30 mouse cellular contexts compared by ENCODE assay signal in the genomic region with DNA sequence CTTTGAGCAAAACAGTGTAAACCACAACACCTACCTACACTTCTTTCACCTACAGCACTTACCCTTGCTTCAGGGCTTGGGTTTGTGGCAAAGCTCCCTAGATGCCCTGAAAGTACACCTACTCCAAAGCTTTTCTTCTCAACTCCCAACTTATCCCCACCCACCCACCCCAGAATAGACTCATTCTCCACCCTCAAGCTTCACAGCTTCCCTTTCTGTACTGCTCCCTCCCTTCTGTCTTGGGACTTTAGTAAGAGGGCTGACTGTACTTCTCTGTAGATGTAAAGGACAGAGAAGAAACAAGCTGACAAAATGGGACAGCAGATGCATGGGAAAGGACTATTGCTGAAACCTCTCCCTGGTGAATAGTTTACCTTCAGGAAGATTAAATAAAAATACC.
DNase-seq lines count a peak whose midpoint lies in the region; ATAC-seq and TF ChIP-seq lines count a peak whose summit lies in the region.
"Had no signal": no experiment of that assay in that cellular context is flagged by ENCODE, and none has a peak within 500 bp of the region (broad histone marks: within the 10 kb centered on the region; RNA-seq: fewer than 3 reads in every experiment).

No protein-coding gene starts in this region.

- intact Hi-C loops in left cerebral cortex, adult 2 months (cut with DNase I): loop anchor here (5.0 kb wide), 1 partner anchor 99 kb away; no protein-coding TSS in a partner anchor

- no peak for DNase-seq in frontal cortex, postnatal 14 days (ENCODE audit: low spot score in 2 of 2)
- peak; percentile 13 for DNase-seq in left cerebral cortex, adult 9 months (ENCODE audit: low spot score in 2 of 2)
- DNase-seq in left cerebral cortex, adult 2 months (ENCODE audit: extremely low spot score in 1 of 2, low spot score in 2 of 2): no peak
- peak; percentile 3 for DNase-seq in neural tube, embryonic 10.5 days (ENCODE audit: extremely low spot score, low spot score)
- DNase-seq in brain, adult 2 months (ENCODE audit: low read depth, low spot score): peak; percentile 75
- no peak for DNase-seq in liver, embryonic 11.5 days (ENCODE audit: low spot score)
- DNase-seq: adrenal gland, adult 8-10 months; adrenal gland, postnatal 14 days; adrenal gland, postnatal 36 days; B cell, adult 2 months; cerebellum, adult 11 months; cerebellum, adult 18-20 months; cerebellum, adult 8-10 months; cerebellum, adult 9-11 months; cerebellum, postnatal 14 days; cerebellum, postnatal 36 days; embryo, embryonic 11 days had no signal

- no peaks in the 10 kb centered on the region for H3K36me3 ChIP-seq in neural tube, embryonic 15.5 days
- no peaks in the 10 kb centered on the region for H3K36me3 ChIP-seq in liver, embryonic 11.5 days (ENCODE audit: control insufficient read depth, insufficient read depth, low read length)
- H3K36me3 ChIP-seq: embryonic facial prominence, embryonic 13.5 days; embryonic facial prominence, embryonic 15.5 days; forebrain, embryonic 10.5 days; forebrain, embryonic 12.5 days; G1E had no signal

- H3K27ac ChIP-seq in left cerebral cortex, adult 2 months: no peak overlapping the region
- no peak overlapping the region for H3K27ac ChIP-seq in neural tube, embryonic 15.5 days (replicated peaks)
- no peak overlapping the region for H3K27ac ChIP-seq in liver, embryonic 11.5 days (ENCODE audit: low read depth, low read length)
- H3K27ac ChIP-seq: embryonic facial prominence, embryonic 13.5 days; embryonic facial prominence, embryonic 15.5 days; forebrain, embryonic 10.5 days; forebrain, embryonic 12.5 days had no signal

- no peaks in the 10 kb centered on the region for H3K4me1 ChIP-seq in neural tube, embryonic 15.5 days
- no peaks in the 10 kb centered on the region for H3K4me1 ChIP-seq in liver, embryonic 11.5 days (replicated peaks; ENCODE audit: control insufficient read depth, insufficient read depth, low read length)
- H3K4me1 ChIP-seq: embryonic facial prominence, embryonic 13.5 days; embryonic facial prominence, embryonic 15.5 days; forebrain, embryonic 10.5 days; forebrain, embryonic 12.5 days had no signal

- H3K9ac ChIP-seq in neural tube, embryonic 15.5 days (replicated peaks): no peak overlapping the region
- H3K9ac ChIP-seq in liver, embryonic 11.5 days (ENCODE audit: low read depth, low read length): no peak overlapping the region
- H3K9ac ChIP-seq: embryonic facial prominence, embryonic 13.5 days; embryonic facial prominence, embryonic 15.5 days; forebrain, embryonic 12.5 days had no signal

- H3K4me2 ChIP-seq in neural tube, embryonic 15.5 days: no peak overlapping the region
- H3K4me2 ChIP-seq in liver, embryonic 11.5 days: no peak overlapping the region
- H3K4me2 ChIP-seq: embryonic facial prominence, embryonic 13.5 days; embryonic facial prominence, embryonic 15.5 days; forebrain, embryonic 12.5 days had no signal

- no peak for TF ChIP-seq CTCF in left cerebral cortex, adult 2 months (IDR thresholded peaks at IDR 0.05)

- H3K4me3 ChIP-seq in left cerebral cortex, adult 2 months: no peak overlapping the region
- H3K4me3 ChIP-seq in neural tube, embryonic 15.5 days (replicated peaks): no peak overlapping the region
- H3K4me3 ChIP-seq in liver, embryonic 11.5 days (ENCODE audit: low read depth, low read length): no peak overlapping the region
- H3K4me3 ChIP-seq: embryonic facial prominence, embryonic 13.5 days; embryonic facial prominence, embryonic 15.5 days; erythroblast, embryonic 14.5 days; forebrain, embryonic 10.5 days; forebrain, embryonic 12.5 days had no signal

- no peaks in the 10 kb centered on the region for H3K27me3 ChIP-seq in neural tube, embryonic 15.5 days (replicated peaks)
- no peaks in the 10 kb centered on the region for H3K27me3 ChIP-seq in liver, embryonic 11.5 days (replicated peaks; ENCODE audit: control insufficient read depth, insufficient read depth, low read length)
- H3K27me3 ChIP-seq: CH12.LX; embryonic facial prominence, embryonic 13.5 days; embryonic facial prominence, embryonic 15.5 days; forebrain, embryonic 12.5 days had no signal

- no peaks in the 10 kb centered on the region for H3K9me3 ChIP-seq in neural tube, embryonic 15.5 days (replicated peaks)
- H3K9me3 ChIP-seq in liver, embryonic 11.5 days (ENCODE audit: control insufficient read depth, low read length): no peaks in the 10 kb centered on the region
- H3K9me3 ChIP-seq: embryonic facial prominence, embryonic 13.5 days; embryonic facial prominence, embryonic 15.5 days; forebrain, embryonic 10.5 days; forebrain, embryonic 12.5 days had no signal

- ATAC-seq in frontal cortex, adult (ENCODE audit: low TSS enrichment): peak; percentile 97
- no peak for ATAC-seq in neural tube, embryonic 15.5 days (ENCODE audit: low FRiP score)
- no peak for ATAC-seq in liver, embryonic 11.5 days (replicated peaks; ENCODE audit: low FRiP score)
- ATAC-seq: activated CD4-positive, CD25-positive, alpha-beta regulatory T cell, adult 4 months; CD4-positive, CD25-positive, alpha-beta regulatory T cell, adult 4 months; forebrain, embryonic 14.5 days; Patski had no signal

Comparison
In these comparisons a context has a peak if more than half of its experiments do, and no peak if none do; other contexts are left out.
1. DNase-seq: peak in left cerebral cortex, adult 9 months (2 of 2), neural tube, embryonic 10.5 days (single experiment) and brain, adult 2 months (single experiment); none in frontal cortex, postnatal 14 days (0 of 2), left cerebral cortex, adult 2 months (0 of 2) and liver, embryonic 11.5 days (single experiment).